Comparison of ENCODE assay signal across 16 mouse cellular contexts in genomic region chr13:30880310-30880709, GRCm38 (mm10).
"Had no signal": no experiment of that assay in that cellular context is flagged by ENCODE, and none has a peak within 500 bp of the region (broad histone marks: within the 10 kb centered on the region; RNA-seq: fewer than 3 reads in every experiment).

No protein-coding gene starts in this region.

- H3K9ac ChIP-seq: neural tube, embryonic 13.5 days; neural tube, embryonic 15.5 days; stomach, embryonic 15.5 days had no signal

- H3K27me3 ChIP-seq: neural tube, embryonic 13.5 days; neural tube, embryonic 15.5 days; stomach, embryonic 15.5 days had no signal

- H3K27ac ChIP-seq: neural tube, embryonic 13.5 days; neural tube, embryonic 15.5 days; stomach, embryonic 15.5 days; stomach, postnatal 0 days had no signal

- H3K9me3 ChIP-seq: neural tube, embryonic 13.5 days; neural tube, embryonic 15.5 days; stomach, embryonic 15.5 days had no signal

- H3K4me2 ChIP-seq: neural tube, embryonic 13.5 days; neural tube, embryonic 15.5 days; stomach, embryonic 15.5 days had no signal

- H3K4me3 ChIP-seq: neural tube, embryonic 13.5 days; neural tube, embryonic 15.5 days; stomach, embryonic 15.5 days had no signal

- DNase-seq: retina, postnatal 1 day; right cerebral cortex, adult 18-20 months; right cerebral cortex, postnatal 14 days; right cerebral cortex, postnatal 25 days; right cerebral cortex, postnatal 4 days; spleen, adult 18-20 months; thymus, adult 18-20 months; thymus, adult 2 months; thymus, postnatal 14 days; thymus, postnatal 25 days; thymus, postnatal 36 days; thymus, postnatal 4 days had no signal

- H3K4me1 ChIP-seq: neural tube, embryonic 13.5 days; neural tube, embryonic 15.5 days; stomach, embryonic 15.5 days had no signal

- H3K36me3 ChIP-seq: stomach, embryonic 15.5 days had no signal
